Mouse (Mus musculus): ENCODE data around the gene Mark1.

The Mark1 gene

DNA sequence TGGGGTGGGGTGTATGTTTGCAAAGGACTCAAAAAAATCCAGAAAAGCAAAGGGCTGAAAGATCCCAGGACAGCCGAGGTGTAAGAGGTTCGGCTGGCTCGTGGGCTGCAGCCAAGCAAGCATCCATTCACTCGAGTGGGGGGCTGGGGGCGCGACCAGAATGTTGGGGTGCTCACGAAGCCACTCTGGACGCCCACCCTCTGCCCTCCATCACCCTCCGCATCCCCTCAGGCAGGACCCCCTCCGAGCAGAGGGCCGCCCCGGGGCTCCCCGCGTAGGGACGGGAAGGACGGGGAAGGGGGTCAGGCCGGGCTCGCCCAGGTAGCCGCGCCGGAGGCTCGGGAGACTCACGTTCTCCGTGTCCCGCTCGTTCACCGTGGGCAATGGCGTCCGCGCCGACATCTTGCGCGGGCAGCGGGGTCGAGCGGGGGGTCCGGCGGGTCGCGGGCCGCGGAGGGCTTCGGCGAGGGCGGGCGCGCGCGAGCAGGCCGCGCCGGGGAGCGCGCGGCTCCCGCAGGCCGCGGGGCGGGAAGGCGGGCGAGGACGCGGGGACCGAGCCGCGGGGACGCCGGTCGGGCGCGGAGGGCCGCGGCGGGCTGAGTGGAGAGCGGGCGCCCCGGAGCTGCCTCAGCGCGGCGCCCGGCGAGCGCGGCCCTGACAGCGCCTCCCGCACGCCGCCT, at the start of gene Mark1:
Gene Mark1, minus strand, starts transcription at position 500 of the 680 bp plus-strand sequence.
- in situ Hi-C loops (cut with MseI, MboI) = no loop called here

DNA sequence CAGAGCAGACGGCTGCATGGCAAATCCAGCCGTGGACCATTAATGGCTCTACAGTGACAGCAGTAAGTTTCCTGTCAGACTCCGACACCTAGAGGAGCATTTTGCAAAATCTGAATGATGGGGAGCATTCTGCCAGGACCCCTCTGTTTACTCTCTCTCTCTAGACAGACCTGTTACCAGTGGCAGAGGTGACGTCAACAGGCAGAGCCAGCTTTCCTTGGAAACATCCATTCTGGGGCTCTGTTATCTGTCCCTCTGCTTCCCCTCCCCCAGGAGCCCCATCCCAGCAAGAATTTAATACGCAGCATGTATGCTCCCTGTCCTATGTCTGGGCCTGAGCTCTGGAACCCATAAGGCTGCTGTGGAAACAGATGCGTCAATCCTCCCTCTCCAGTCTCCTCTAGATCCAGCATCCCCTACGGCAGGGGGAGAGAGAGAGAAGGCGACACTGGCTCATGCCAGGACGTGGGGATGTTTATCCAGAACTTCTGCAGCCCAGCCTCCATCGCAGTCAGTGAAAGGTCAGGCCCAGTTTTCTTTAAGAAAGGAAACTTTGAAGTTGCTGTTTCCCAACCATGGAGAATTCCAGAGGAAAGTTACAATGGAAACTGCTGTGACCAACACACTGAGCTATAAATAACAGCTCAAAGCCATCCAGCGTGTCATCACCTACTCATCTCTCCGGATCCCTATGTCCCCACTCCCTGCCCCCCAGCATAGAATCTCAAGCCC, 48.3 kb upstream of the Mark1 start:
- in situ Hi-C loops (cut with MseI, MboI) = no loop called here

DNA sequence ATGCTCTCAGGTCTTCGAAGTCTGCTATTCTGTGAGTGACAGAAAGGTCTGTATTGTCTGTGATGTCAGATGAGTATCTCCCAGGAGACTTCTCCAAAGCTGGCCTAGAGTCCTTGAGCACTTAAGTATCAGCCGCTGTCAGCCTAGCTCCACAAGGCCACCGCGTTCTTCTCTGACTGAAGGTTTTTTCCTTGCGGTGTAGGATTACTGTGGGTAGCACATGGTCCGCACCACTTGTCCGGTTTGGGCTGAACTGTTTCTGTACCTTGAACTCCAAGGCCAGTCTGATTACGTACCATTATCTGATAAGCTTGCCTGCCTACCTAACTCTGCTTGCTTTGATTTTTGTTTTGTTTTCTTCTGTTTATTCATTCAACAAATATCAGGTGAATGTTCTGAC, 47.1 kb upstream of the Mark1 start:
- in situ Hi-C loops (cut with MseI, MboI) = no loop called here

- in situ Hi-C loops (cut with MseI, MboI) = no loop called here
Observed at GRCm38 (mm10) chr1:185038183-185038686, 38.9 kb upstream of the Mark1 start.

- in situ Hi-C loops (cut with MseI, MboI) = no loop called here
Observed at GRCm38 (mm10) chr1:185030565-185030964, 31.2 kb upstream of the Mark1 start.

- in situ Hi-C loops (cut with MseI, MboI) = no loop called here
Observed at GRCm38 (mm10) chr1:185020429-185021168, 21.2 kb upstream of the Mark1 start.

- in situ Hi-C loops (cut with MseI, MboI) = no loop called here
Observed at GRCm38 (mm10) chr1:185012566-185012965, 13.2 kb upstream of the Mark1 start.

DNA sequence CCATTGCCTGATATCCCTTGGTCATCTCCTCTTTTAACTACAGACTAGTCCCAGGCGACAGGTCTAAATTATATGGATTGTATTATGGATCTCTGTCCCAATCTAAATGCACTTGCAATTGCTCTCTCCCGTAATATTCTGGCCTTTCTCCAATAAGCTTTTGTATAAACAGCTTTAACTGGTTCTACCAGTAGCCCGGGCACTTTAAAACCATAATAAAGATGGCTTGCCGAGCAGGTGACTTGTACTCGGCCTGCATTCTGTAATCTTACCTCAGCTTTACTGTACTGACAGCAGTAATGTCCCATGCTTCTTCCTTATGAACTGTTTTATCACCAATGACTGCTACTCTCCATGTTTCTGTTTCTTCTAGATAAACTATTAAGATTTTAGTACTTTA, 7.7 kb upstream of the Mark1 start:
- in situ Hi-C loops (cut with MseI, MboI) = no loop called here

DNA sequence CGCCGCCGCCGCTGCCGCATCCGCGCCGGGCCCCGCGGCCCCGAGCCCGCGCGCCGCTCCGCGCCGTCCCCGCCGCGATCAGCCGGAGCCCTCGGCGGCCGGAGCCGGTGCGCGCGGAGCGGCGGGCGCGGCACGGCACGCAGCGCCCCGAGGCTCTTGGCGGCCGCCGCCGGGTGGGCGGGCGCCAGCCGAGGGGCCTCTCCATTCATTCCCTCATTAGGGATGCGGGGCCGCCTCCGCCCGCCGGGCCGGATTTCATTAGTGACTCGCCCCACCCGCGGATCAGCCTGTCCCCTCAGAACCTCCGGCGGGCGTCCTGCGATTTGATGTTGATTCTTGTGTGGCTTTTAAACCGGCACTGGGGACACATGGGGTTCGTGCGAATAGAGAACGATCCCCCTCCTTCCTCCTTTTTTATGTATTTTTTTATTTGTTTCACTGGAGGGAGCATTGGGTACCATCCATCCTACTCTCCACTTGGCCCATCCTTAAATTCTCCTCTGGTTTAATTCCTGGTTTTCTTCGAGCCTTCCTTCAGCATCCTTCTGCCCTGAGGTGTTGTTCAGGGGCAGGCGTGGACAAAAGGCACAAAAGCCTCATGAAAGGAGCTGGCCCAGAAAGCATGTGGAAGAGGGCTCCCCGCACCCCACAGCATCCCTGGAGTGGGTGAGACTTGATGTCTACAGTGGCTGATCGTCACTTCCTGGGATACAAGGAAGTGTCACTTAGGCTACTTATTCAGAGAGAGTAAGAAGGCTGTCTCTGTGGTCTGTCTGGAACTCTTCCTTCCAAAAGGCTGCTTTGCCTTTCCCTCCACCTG, 620 bp upstream of the Mark1 start:
- in situ Hi-C loops (cut with MseI, MboI) = no loop called here

- in situ Hi-C loops (cut with MseI, MboI) = no loop called here
Observed at GRCm38 (mm10) chr1:184998631-184999030, 739 bp downstream of the Mark1 start.

- in situ Hi-C loops (cut with MseI, MboI) = no loop called here
Observed at GRCm38 (mm10) chr1:184998161-184998560, 1.2 kb downstream of the Mark1 start.

DNA sequence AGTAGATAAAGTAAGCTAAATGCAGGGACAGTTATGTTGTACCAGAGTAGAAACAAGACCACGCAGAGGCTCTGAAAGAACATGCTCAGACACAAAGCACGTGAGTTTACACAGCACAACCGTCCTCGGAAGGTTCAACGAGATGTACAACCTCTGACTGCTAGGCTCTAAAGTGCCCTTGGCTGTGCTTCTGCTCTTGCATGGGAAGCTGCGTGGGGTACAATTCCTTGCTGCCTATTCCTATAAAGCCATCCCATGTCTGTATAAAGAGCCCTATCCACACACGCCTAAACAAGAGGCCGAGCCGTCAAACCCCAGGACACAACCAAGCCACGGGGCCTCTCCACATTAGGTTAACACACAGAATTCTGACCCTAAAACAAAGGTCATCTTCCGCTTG, 1.9 kb downstream of the Mark1 start:
- in situ Hi-C loops (cut with MseI, MboI) = no loop called here

DNA sequence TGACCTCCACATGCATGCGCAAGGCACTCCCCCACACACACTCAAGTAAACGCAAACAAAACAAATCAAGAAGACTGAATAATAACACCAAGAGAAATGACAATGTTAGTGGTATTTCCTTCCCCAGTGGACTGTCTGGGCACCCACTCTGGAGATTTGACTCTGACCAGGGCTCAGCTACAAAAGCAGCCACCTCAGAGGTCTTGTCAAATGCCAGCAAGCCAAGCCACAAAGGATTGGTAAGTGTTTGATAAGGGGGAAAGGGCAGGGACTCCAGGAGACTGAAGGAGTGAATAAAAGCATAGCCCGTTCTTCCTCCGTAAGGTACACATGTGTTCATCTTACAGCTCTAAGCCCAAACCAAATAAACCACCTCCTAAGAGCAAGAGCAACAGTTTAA, 4.0 kb downstream of the Mark1 start:
- in situ Hi-C loops (cut with MseI, MboI) = no loop called here

GRCm38 (mm10) chr1:184991191-184991590, 8.2 kb downstream of the Mark1 start:
- in situ Hi-C loops (cut with MseI, MboI) = no loop called here

DNA sequence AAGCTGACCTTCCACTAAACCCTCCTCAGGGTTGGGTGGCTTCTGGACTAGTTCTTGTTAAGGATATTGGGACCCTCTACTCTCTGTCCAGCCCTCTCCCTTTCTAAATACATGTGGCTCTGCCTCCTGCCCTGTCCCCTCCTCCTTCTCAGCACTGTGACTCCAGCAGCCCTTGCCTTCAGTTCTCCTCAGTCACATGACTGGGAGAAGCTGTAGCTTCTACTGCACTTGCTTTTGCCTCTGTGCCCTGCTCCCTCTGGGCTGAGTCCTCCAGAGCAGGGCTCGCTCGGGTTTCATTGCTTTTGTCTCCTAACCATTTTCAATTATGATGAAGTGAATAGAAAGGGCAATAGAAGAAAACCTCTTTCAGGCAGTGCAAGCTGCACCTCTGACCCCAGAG, 12.6 kb downstream of the Mark1 start:
- in situ Hi-C loops (cut with MseI, MboI) = no loop called here

DNA sequence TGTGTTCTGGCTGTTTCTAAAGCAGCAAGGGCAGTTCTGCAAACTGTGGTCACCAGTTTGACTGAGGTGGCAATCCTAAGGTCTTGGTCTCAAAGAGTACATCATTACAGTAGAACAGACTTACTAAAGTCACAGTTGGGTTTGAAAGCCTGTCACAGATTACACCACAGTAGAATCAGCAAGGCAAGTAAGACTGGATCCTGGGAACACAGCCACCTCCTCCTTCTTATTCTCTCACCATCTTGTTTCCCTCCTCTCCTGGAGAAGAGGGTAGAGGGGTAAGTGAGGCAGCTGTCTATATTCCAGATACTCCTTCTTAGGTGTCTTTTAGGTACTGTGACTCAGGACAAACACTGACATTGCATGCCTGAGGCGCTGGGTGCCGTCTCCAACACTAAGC, 14.6 kb downstream of the Mark1 start:
- in situ Hi-C loops (cut with MseI, MboI) = no loop called here

DNA sequence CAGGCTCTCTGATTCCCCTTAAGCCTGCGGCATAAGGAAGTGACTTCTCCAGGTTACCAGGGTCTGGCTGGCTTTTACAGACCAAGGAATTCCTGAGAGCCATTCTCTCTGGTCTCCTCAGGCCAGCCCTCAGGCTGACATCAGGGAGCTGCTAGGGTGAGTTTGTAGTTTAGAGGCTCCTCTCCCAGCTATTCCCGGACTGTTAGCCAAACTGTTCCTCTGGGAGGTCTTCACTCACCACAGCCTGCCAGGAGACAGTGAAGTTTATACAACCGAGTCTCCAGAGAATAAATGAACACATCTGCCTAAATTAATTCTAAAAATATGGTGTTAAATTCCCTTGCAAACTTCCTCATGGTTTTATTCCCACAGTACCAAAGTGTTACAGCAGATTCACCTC, 15.6 kb downstream of the Mark1 start:
- in situ Hi-C loops (cut with MseI, MboI) = no loop called here

DNA sequence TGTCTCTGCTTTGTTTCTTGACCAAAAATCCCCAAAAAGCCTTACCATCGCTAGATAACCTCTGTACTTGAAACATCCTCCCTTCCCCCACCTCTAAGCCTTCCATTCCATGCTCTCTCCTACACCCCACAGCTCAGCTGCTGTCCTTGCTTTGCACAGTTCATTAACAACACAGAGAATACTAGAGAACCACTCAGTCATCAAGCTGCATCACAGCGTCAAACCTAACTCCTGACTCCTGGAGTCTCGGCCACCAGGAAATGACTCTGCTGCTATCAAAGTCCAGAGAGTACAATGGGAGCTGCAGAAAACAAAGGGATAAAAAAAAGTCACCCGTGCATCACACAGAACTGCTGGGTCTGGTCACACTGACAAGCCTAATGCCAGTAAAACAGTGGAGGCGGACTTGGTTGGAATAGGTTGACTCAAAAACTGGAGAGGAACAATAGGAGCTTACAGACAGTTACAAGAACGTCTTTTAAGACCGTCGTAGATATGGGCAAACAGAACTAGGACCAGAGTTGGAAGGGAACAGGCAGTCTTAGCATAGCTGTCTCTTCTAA, 27.1 kb downstream of the Mark1 start:
- in situ Hi-C loops (cut with MseI, MboI) = no loop called here

GRCm38 (mm10) chr1:184969374-184969773, 30.0 kb downstream of the Mark1 start:
- in situ Hi-C loops (cut with MseI, MboI) = loop anchor here (5.0 kb wide), 1 partner anchor 223 kb away; no protein-coding TSS in a partner anchor

- in situ Hi-C loops (cut with MseI, MboI) = loop anchor here (5.0 kb wide), 1 partner anchor 226 kb away; no protein-coding TSS in a partner anchor
Observed at GRCm38 (mm10) chr1:184965682-184966360, 33.5 kb downstream of the Mark1 start.
